Mouse (Mus musculus) mature B cell (primary cell): ENCODE results near the gene Adamtsl2.

Experiments
- in situ Hi-C: fragments of 300-500 bp; cut with MboI; formaldehyde crosslinking; loops from 2 replicates; pipeline ENCODE4 v1.14.3; 2019

The Adamtsl2 gene

DNA sequence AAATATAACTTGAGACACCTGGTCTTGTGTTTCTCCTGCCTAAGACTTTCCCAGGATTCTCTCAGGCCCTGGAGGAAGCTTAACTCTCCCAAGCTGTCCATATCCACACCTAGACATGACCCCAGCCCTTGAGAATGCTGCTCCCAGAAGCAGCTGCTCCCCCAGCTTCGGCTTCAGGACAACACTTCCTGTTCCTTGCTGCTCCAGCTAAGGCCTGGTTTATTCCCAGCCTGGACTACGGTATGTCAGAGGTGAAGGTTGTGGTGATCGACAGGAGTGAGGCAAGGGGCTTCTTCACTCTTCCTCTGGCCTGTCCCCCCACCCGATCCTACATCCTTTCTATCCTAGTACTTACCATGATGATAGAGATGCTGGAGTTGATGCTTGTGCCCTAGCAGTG is 5.8 kb upstream of the Adamtsl2 start:
- in situ Hi-C loops: loop anchor here (10.0 kb wide), 1 partner anchor 161 kb away; no protein-coding TSS in a partner anchor

DNA sequence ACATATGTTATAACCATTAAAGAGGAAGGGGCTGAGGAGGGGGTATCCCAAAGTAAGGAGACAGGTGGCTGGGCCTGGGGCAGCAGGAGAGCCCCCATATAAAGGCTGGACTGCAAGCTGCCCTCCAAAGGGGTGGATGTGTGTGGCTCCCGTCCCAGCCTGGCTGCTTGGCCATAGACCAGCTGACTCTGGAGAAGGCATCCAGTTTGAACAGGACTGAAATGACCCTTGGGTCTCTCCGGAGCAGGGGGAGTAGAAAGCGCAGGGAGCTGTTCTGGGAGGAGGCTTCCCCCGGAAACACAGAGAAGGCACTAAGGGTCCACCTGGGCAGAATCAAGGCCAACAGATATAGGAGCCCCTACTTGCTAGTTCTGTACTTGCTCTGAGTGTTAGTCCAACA is 4.4 kb upstream of the Adamtsl2 start:
- in situ Hi-C loops: loop anchor here (10.0 kb wide), 1 partner anchor 160 kb away; no protein-coding TSS in a partner anchor

GRCm38 (mm10) chr2:27075485-27075884 is 3.7 kb upstream of the Adamtsl2 start:
- in situ Hi-C loops: loop anchor here (10.0 kb wide), 1 partner anchor 159 kb away; no protein-coding TSS in a partner anchor

DNA sequence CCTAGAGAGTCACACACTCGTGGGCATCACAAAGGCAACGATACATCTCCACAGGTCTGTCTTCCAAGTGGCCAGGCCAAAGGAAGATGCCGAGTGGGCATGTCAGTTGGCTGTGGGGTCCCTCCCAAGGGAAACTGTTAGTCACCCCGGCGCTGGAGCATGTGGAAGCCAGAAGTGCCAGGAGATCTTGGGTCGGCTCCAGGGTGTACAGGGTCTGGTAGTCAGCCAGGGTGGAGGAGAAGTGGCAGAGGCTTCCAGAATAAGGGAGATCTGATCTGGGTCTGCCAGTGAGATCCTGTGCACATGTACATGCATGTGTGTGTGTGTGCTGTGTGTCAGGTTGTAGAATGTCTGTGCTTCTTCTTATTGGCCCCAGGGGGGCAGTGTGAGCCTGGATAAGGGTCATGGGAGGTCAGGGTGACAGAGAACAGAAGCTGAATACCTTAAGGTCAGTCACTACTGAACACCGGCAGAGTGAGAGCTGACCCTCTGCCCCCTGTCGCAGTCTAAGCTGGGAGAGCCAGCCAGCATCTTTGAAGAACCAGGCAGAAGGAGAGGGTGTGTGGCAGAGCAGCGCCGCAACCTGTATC is 1.4 kb upstream of the Adamtsl2 start:
- in situ Hi-C loops: loop anchor here (10.0 kb wide), 1 partner anchor 157 kb away; no protein-coding TSS in a partner anchor

DNA sequence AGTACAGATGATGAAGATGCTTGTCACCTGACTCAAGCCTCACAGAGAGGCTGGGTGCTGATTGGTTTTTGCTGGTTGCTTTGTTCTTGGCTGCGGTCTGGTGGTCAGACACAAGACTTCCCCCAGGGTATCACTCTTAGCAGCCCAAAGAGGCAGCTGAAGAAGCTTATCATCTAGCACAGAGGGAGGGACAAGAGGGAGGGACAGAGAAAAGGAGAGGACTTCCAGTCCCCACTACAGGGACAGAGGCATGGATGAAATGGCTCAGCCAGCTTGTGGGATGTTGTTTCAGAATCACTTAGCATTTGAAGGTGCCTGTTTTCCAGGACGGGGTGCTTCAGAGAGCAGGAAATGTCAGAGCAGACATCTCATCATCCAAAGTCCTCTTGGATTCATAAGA is 867 bp upstream of the Adamtsl2 start:
- in situ Hi-C loops: loop anchor here (10.0 kb wide), 1 partner anchor 156 kb away; no protein-coding TSS in a partner anchor

- in situ Hi-C loops: loop anchor here (10.0 kb wide), 1 partner anchor 155 kb away; no protein-coding TSS in a partner anchor
These were observed 470 bp downstream of the Adamtsl2 start for GRCm38 (mm10) chr2:27079649-27080048.

GRCm38 (mm10) chr2:27083761-27084475 is 4.7 kb downstream of the Adamtsl2 start:
- in situ Hi-C loops: no loop called here

- in situ Hi-C loops: no loop called here
These were observed 5.8 kb downstream of the Adamtsl2 start for GRCm38 (mm10) chr2:27084963-27085362.

GRCm38 (mm10) chr2:27085801-27086200 is 6.6 kb downstream of the Adamtsl2 start:
- in situ Hi-C loops: no loop called here

DNA sequence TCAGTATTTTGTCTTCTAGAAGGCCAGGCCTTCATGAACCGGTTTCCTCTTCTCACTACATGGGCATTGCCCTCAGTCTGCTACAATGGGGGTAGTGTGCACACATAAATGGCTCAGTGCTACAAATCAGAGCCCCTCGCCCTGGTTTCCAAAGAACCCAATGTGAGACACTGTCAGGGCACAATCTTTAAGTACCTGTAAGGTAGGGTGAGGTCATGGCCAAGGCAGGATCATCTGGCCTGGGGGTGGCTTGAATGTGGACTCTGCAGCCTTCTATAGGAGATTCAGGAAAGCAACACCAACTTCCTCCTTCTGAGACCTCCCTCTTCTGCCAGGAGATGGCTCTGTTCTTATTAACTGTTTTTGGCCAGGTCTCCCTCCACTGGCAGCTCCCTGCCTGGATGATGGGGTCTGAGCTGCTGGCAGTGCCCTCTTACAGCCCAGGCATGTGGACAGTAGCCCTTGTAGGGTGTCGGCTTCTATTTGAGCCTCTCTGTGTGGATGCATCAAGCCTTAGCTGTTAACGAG is 7.4 kb downstream of the Adamtsl2 start:
- in situ Hi-C loops: no loop called here

GRCm38 (mm10) chr2:27087581-27087980 is 8.4 kb downstream of the Adamtsl2 start:
- in situ Hi-C loops: no loop called here

DNA sequence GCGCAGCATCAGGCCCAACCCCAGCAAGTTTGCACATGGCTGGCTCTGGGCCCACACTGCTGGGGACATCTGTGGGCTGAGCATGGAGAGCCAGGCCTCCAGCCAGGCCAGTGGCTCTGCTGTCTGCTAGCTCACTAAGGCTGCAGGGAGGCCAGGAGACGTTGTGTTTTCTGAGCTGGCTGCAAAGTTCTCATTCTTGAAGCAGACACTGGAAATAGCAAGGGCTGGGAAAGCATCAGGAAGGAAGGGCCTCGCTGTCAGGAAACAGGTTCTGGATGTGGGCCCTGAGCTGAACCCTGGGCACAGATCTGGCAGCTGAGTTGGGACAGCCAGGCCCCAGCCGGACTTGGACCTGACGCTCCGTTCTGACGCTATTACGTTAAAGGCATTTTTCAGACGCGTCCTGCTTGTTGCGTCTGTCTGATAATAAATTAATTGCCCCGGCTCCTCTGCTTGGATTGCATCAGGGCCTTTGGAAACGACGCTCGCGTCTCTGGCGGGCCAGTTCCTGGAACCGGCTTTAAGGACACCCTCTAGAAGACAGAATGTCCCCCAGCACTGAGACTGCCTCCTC is 9.0 kb downstream of the Adamtsl2 start:
- in situ Hi-C loops: no loop called here

DNA sequence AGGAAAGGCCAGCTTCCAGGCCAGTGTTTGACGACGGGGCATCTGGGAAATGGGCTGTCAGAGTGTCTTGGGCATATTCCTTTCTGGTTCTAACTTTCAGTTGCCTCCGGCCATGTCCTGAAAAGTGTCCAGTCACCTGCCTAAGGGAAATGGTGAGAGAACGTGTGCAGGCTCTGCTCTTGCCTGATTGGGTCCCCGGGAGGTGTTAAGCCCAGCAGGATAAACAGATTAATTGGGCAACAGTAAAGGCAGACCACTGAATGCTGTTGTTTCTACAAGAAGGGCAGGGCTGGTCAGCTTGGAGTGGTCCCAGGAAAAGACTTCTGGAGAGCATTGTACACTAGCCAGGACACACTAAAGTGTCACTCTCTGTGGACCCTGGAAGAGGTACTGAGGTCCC is 9.5 kb downstream of the Adamtsl2 start:
- in situ Hi-C loops: no loop called here

DNA sequence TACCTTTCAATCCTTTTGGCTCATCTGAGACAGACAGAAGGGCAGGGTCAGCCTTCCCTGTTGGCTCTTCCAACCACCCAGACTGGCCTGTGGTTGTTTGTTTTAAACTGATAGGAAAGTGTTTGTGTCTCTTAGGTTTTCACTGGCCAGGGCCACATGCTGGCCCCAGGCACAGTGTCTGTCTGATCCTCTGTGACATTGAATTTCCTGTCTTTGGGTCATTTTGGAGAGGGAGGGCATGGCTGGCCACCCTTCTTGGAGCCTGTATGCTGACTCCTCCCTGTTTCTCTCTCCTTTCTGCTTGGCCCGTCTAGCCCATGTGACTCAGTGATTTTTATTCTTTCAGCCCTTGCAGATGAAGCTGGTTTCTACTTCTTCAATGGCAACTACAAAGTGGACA is 10.1 kb downstream of the Adamtsl2 start:
- in situ Hi-C loops: no loop called here

GRCm38 (mm10) chr2:27095178-27095577 is 16.0 kb downstream of the Adamtsl2 start:
- in situ Hi-C loops: no loop called here

DNA sequence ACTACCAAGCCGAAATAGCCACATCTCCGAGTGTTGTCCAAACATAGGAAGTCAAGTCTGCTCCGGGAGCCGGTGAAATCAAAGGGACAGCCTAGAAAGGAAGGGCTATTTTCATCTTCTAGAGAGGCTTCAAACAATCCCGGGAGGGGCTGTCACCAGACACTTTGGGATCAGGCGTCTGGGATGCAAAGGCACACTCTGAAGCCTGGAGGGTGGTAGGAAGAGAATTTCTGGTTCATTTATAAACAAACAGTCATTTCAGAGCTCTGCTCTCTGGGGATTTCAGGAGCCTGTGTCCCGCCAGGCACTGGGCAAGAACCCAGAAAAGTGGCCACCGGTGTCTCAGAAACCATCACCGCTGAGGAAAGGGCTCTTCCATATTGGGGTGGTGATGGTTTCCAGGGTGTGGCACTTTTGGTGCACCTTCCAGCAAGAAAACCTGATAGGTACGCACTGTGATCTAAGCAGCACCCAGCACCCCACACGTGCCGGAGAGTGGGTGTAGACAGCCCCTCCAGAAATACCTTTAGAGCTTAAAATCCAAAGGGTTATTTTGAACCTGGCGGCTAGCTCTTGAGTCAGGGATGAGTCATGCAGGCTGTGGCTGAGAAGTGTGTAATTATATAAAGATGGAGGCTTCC is 17.3 kb downstream of the Adamtsl2 start:
- in situ Hi-C loops: no loop called here

GRCm38 (mm10) chr2:27097241-27097656 is 18.1 kb downstream of the Adamtsl2 start:
- in situ Hi-C loops: no loop called here

DNA sequence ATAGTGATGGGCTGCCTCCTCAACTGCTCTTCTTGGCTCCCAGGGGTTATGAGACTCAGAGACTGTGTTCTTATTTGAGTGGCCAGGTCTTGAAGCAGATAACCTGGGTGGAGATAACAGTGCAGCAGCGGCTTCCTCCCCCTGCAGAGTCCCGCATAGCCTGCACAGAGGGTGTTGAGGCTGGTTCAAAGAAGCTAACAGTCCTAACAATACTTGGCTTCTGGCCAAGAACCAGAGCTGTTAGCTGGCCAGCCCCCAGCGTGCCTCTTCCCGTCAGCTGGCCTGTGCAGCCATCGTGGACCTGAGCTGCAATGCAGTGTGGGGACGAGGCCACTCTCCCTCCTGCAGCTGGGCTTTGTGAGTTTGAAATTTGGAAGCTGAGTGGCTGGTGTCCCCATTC is 18.6 kb downstream of the Adamtsl2 start:
- in situ Hi-C loops: no loop called here

DNA sequence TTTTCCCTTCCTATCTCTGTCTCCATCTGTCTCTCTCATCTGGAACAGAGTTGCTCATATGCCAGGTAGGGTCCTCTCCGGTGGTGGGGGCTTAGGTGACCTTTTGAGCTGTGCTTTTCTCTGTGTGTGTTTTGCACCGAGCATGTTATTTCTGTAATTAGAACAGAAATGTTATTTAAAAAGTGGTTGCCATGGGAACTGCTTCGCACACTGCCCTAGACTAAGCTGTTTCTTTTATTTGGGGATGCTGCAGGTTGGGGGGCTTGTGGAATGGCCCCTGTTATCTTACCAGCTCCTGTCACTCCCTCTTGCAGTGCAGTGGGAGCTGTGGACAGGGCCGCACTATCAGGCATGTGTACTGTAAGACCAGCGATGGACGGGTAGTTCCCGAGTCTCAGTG is 24.4 kb downstream of the Adamtsl2 start:
- in situ Hi-C loops: no loop called here

GRCm38 (mm10) chr2:27106816-27107215 is 27.6 kb downstream of the Adamtsl2 start:
- in situ Hi-C loops: no loop called here

DNA sequence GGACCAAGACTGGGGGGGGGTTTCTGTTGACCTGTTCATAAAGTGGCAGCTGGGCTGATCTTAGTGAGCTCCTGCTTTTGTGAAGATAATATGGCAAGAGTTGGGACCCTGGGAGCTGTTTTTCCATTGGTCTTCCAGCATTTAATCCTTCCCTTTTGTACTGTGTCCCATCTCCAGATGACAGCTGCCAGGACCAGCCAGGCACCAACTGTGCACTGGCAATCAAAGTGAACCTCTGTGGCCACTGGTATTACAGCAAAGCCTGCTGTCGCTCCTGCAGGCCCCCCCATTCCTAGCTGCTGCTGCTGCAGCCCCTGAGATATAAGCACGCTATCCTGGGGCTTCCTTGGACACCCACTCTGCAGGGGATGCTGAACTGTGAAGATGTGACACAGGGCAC is 29.0 kb downstream of the Adamtsl2 start:
- in situ Hi-C loops: no loop called here

DNA sequence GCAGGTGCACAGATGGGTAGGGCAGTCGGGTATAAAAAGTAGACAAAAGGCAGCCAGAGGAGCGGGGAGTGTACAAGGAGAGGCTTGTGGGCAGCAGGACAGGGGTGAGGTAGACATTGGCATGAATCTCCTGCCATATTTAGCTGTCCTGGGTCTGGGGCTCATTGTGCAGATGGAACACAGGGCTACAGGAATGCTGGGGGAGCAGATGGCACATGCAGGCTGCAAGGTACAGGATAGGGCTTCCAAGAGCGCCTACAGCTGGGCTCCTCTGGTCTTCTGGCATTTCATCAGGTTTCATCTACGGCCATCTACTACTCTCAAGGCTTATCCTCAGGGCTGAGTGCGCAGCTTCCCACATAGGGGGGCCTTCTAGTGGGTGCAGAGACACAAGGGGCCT is 29.9 kb downstream of the Adamtsl2 start:
- in situ Hi-C loops: no loop called here
